Mouse (Mus musculus) forelimb bud, embryonic 11.5 days (tissue): ENCODE measurements around the gene Stambp.

Source experiments
- DNase-seq: peaks from one replicate; pipeline ENCODE4 v3.0.0-alpha.2; 2012; ENCODE audit warnings: low read depth, low spot score

The Stambp gene

DNA sequence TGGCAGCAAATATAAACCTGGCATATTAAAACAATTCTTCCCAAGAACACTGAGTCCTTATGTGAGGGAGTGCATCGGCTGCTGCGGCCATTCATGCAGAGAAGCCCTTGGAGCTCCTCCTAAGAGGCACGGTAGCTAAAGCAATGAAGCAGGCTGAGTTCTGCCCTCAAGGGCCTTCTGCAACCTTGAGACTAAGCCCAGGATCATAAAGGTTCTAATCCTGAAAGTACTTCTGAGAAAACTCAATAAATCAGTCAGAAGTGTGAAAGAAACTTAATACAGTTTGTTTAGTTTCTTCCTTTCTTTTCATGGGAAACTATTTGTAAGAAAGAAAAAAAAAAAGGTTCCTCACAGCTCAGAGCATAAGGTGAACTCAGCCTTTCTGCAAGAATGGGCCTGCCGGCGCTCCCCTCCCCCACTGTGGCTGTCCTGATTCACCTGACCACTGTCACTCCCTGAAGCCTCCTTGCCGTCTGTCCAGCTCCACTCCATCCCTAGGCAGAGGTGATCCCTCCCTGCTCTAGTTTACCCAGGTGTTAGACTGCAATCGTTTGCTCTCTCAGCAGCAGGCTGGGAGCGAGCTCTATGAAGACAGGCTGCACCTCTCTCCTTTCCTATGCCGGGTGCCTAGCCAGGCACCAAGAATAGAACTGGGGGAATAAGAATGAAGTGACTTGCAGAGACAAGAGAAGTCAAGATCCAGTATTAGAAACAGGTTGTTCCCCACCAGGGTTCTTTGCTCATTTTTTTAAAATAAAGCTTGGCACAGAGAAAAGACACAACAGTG is 70.8 kb downstream of the Stambp start:
- DNase-seq: no peak

DNA sequence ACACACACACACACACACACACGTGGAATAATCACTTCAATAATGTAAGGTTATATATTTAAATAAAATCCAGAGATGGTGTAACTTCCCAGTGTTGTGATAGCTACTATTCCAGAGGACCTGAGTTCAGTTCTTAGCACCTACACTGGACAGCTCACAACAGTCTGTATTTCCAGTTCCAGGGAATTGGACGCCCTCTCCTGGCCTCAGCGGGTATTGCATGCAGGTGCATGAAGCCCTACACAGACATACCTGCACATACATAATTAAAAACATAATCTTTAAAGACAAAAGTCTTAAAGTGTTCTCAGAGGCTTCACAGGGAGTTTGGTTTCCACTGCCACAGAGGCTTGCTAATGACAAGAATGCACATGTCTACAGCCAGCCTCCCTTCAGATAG is 72.1 kb downstream of the Stambp start:
- DNase-seq: no peak

DNA sequence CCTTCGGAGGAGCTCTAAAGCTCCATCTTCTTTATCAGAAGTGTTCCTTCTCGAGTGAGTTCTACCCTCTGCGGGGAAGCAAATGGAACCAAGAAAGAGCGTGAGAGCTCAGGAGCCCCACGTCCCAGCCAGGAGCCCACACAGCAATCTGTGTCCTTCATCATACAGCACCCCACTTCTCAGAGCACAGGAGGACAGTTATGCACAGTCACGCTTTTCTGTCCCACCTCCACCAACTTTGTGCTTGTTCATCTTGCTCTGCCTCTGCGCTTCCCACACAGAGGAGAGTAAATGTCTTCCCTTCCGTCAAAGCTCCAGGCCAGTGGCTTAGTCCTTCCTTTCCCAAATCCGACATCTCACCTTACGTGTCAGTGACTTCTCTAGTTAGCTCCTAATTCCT is 73.5 kb downstream of the Stambp start:
- DNase-seq: no peak

- DNase-seq: no peak
These were observed 75.5 kb downstream of the Stambp start for GRCm38 (mm10) chr6:83496753-83497710.

DNA sequence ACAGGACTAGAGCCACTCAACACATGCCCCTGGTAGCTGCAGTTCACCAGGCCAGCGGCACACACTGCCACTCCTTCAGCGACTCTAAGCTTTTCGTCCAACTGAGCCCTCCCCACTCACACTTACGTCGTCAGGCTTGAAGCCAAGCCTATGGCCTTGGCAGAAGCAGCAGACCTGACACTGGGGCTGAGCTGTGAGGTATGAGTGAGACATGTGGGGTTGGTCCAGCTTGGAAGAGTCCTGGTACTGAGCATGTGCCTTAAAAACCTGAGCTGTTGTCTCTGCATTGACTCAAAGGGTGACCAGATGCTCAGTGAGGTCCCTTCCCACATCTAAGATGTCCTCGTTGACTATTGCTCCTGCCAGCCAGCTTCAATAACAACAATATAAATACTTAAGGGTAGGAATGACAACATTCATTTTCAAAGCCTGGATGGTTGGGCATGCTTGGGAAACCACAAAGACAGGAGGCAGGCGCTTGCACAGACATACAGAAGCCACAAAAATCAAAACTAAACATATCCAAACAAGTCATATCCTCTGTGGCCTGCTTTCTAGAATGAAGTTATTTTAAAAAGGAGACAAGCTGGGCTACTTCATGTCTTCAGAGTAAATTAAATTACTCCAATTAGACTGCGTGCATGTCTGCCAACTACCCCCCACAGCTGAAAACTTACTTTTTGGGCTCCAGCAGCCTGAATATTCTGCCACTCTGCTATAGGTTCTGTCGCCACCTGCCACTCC is 76.3 kb downstream of the Stambp start:
- DNase-seq: no peak
